ENCODE assay signal across 8 mouse cellular contexts in genomic region chr6:13871625-13871958, GRCm38 (mm10). TPM values are rescaled to one million over a fixed set of nuclear protein-coding genes. Genes with fewer than 3 reads are reported as not detected.
DNase-seq lines count a peak whose midpoint lies in the region; ATAC-seq and TF ChIP-seq lines count a peak whose summit lies in the region.

No protein-coding gene starts in this region.

- H3K4me2 ChIP-seq in embryonic facial prominence, embryonic 15.5 days (replicated peaks): peak overlapping the region; percentile 45
- H3K4me2 ChIP-seq in intestine, postnatal 0 days (replicated peaks; ENCODE audit: low read depth): peak overlapping the region; percentile 65
- H3K4me2 ChIP-seq in neural tube, embryonic 13.5 days: peak overlapping the region; percentile 55

- peak; percentile 77; the same call in 1 of the 2 replicates for ATAC-seq in embryonic facial prominence, embryonic 15.5 days (ENCODE audit: insufficient number of reproducible peaks, low FRiP score, low TSS enrichment, low read depth)
- ATAC-seq in intestine, postnatal 0 days: peak; percentile 68
- ATAC-seq in neural tube, embryonic 13.5 days (ENCODE audit: low read depth): peak; percentile 79

- H3K27me3 ChIP-seq in embryonic facial prominence, embryonic 15.5 days: no peaks in the 10 kb centered on the region
- no peaks in the 10 kb centered on the region for H3K27me3 ChIP-seq in intestine, postnatal 0 days (replicated peaks; ENCODE audit: control insufficient read depth, insufficient read depth, low read length)
- H3K27me3 ChIP-seq in neural tube, embryonic 13.5 days: no peaks in the 10 kb centered on the region

- TF ChIP-seq CTCF in lung, adult 2 months (IDR thresholded peaks at IDR 0.05; ENCODE audit: insufficient read depth, low read length): no peak
- no peak for TF ChIP-seq CTCF in intestine, postnatal 0 days (IDR thresholded peaks at IDR 0.05; ENCODE audit: low read depth)

- no peak for TF ChIP-seq POLR2A in lung, adult 2 months (IDR thresholded peaks at IDR 0.05; ENCODE audit: borderline replicate concordance, extremely low read depth, low read depth, low read length)

- 0 out of 2 replicates have a peak, but pooled peaks cover 6% of the 10 kb centered on the region for H3K36me3 ChIP-seq in embryonic facial prominence, embryonic 15.5 days
- H3K36me3 ChIP-seq in intestine, postnatal 0 days (ENCODE audit: control insufficient read depth, insufficient read depth): no peaks in the 10 kb centered on the region; the same call in 1 of the 2 replicates
- no peaks in the 10 kb centered on the region for H3K36me3 ChIP-seq in neural tube, embryonic 13.5 days

- H3K27ac ChIP-seq in embryonic facial prominence, embryonic 15.5 days (replicated peaks): peak overlapping the region; percentile 90
- peak overlapping the region; percentile 92 for H3K27ac ChIP-seq in intestine, postnatal 0 days (ENCODE audit: low read depth, low read length)
- H3K27ac ChIP-seq in neural tube, embryonic 13.5 days (replicated peaks): peak overlapping the region; percentile 39

- H3K4me3 ChIP-seq in lung, adult 2 months (replicated peaks; ENCODE audit: extremely low read depth, low read depth, low read length): peak overlapping the region; percentile 91
- peak overlapping the region; percentile 66 for H3K4me3 ChIP-seq in embryonic facial prominence, embryonic 15.5 days (replicated peaks)
- peak overlapping the region; percentile 65 for H3K4me3 ChIP-seq in intestine, postnatal 0 days (ENCODE audit: low read depth, low read length)
- H3K4me3 ChIP-seq in neural tube, embryonic 13.5 days: peak overlapping the region; percentile 53

- no peak for DNase-seq in lung, adult 2 months
- no peak for DNase-seq in lung, postnatal 25 days (ENCODE audit: low spot score)
- no peak for DNase-seq in frontal cortex, adult 2 months (ENCODE audit: extremely low spot score in 1 of 2, low spot score in 1 of 2)
- no peak for DNase-seq in kidney, postnatal 36 days
- no peak for DNase-seq in embryo, embryonic 11 days

- no peaks in the 10 kb centered on the region for H3K9me3 ChIP-seq in embryonic facial prominence, embryonic 15.5 days (replicated peaks)
- no peaks in the 10 kb centered on the region for H3K9me3 ChIP-seq in intestine, postnatal 0 days (ENCODE audit: control insufficient read depth)
- H3K9me3 ChIP-seq in neural tube, embryonic 13.5 days: no peaks in the 10 kb centered on the region

- under 1% methylated on average over 7 of the region's 7 CpGs for WGBS in lung, adult 2 months
- WGBS in embryonic facial prominence, embryonic 15.5 days: under 1% methylated on average over 7 of the region's 7 CpGs
- under 1% methylated on average over 7 of the region's 7 CpGs for WGBS in intestine, postnatal 0 days
- 3% methylated on average over 7 of the region's 7 CpGs for WGBS in neural tube, embryonic 13.5 days

- 0 out of 2 replicates have a peak overlapping the region, but pooled peaks have one; percentile 69 for H3K9ac ChIP-seq in embryonic facial prominence, embryonic 15.5 days
- H3K9ac ChIP-seq in intestine, postnatal 0 days (ENCODE audit: low read depth, low read length): peak overlapping the region; percentile 59
- H3K9ac ChIP-seq in neural tube, embryonic 13.5 days: peak overlapping the region; percentile 71

- no peaks in the 10 kb centered on the region; the same call in 1 of the 2 replicates for H3K4me1 ChIP-seq in lung, adult 2 months (ENCODE audit: control insufficient read depth, insufficient read depth, low read length)
- peaks cover 6% of the 10 kb centered on the region; the same call in 1 of the 2 replicates for H3K4me1 ChIP-seq in embryonic facial prominence, embryonic 15.5 days
- H3K4me1 ChIP-seq in intestine, postnatal 0 days (replicated peaks; ENCODE audit: control insufficient read depth, insufficient read depth, low read length): no peaks in the 10 kb centered on the region; the same call in 1 of the 2 replicates
- H3K4me1 ChIP-seq in neural tube, embryonic 13.5 days (replicated peaks): peaks cover 15% of the 10 kb centered on the region

RNA-seq across cellular contexts. Expression of gene 2610001J05Rik, which starts 0.3 kb away (rescaled TPM):
- polyA plus RNA-seq in lung, adult 2 months (2012; rRNA removed): 25.6 and 57.8 TPM in 2 replicates
- 128 and 130 TPM in 2 replicates for polyA plus RNA-seq in embryonic facial prominence, embryonic 15.5 days (2015; fragmentation: Nextera tagmentation; extraction: Ambion mirVana)
- 95.4 and 106 TPM in 2 replicates for polyA plus RNA-seq in intestine, postnatal 0 days (2015; fragmentation: Nextera tagmentation; extraction: Ambion mirVana)
- 89.4 and 93.9 TPM in 2 replicates for polyA plus RNA-seq in neural tube, embryonic 13.5 days (2015; fragmentation: Nextera tagmentation; extraction: Ambion mirVana)
- 75.3 and 85.0 TPM in 2 replicates for polyA plus RNA-seq in frontal cortex, adult 2 months (2012; rRNA removed)

RNA-seq across cellular contexts. Expression of gene Gpr85, which starts 31.9 kb away (rescaled TPM):
- 0.22 and 0.35 TPM in 2 replicates for polyA plus RNA-seq in lung, adult 2 months (2012; rRNA removed)
- polyA plus RNA-seq in embryonic facial prominence, embryonic 15.5 days (2015; fragmentation: Nextera tagmentation; extraction: Ambion mirVana): 4.6 and 5.2 TPM in 2 replicates
- 2.8 and 3.9 TPM in 2 replicates for polyA plus RNA-seq in intestine, postnatal 0 days (2015; fragmentation: Nextera tagmentation; extraction: Ambion mirVana)
- 78.5 and 82.4 TPM in 2 replicates for polyA plus RNA-seq in neural tube, embryonic 13.5 days (2015; fragmentation: Nextera tagmentation; extraction: Ambion mirVana)
- polyA plus RNA-seq in frontal cortex, adult 2 months (2012; rRNA removed): 29.7 and 31.4 TPM in 2 replicates

Comparison
In these comparisons a context has a peak if more than half of its experiments do, and no peak if none do; other contexts are left out.
1. H3K27ac ChIP-seq: peak in every context shown above with its lines; median percentile 92 in intestine, postnatal 0 days; 90 in embryonic facial prominence, embryonic 15.5 days; 39 in neural tube, embryonic 13.5 days.